Mouse (Mus musculus) myocyte (in vitro differentiated cells): ENCODE data around the gene 6430628N08Rik.

Experiments used
- CEBPB ChIP-seq: IDR thresholded peaks from 2 replicates; pipeline ENCODE4 v1.6.1; 2011; ENCODE audit warnings: mild to moderate bottlenecking, moderate library complexity; ENCODE audit not compliant: poor library complexity, insufficient read depth, severe bottlenecking
- E2F4 ChIP-seq: IDR thresholded peaks from one replicate; pipeline ENCODE4 v1.6.1; 2011; ENCODE audit warnings: mild to moderate bottlenecking, control low read depth, moderate library complexity; ENCODE audit not compliant: insufficient read depth
- MAX ChIP-seq: IDR thresholded peaks from one replicate; pipeline ENCODE4 v1.6.1; 2011; ENCODE audit warnings: low read depth, mild to moderate bottlenecking, control low read depth
- MYOD1 ChIP-seq, 3 experiments: IDR thresholded peaks; one replicate each; pipeline ENCODE4 v1.6.1; 2011; ENCODE audit warnings: control low read depth in 2 of 3, low read depth in 2 of 3, mild to moderate bottlenecking in 2 of 3, moderate library complexity in 1 of 3; ENCODE audit not compliant: insufficient read length in 2 of 3, control insufficient read depth in 1 of 3
- MYOG ChIP-seq, 3 experiments: IDR thresholded peaks; one replicate each; pipeline ENCODE4 v1.6.1; 2011; ENCODE audit warnings: control low read depth in 2 of 3, low read depth in 2 of 3, mild to moderate bottlenecking in 2 of 3; ENCODE audit not compliant: insufficient read length in 2 of 3, control insufficient read depth in 1 of 3, insufficient read depth in 1 of 3
- POLR2A ChIP-seq: IDR thresholded peaks from one replicate; pipeline ENCODE4 v1.6.1; 2011; ENCODE audit warnings: low read depth, mild to moderate bottlenecking, control low read depth, moderate library complexity; ENCODE audit not compliant: insufficient read length
- POLR2AphosphoS2 ChIP-seq: IDR thresholded peaks from one replicate; pipeline ENCODE4 v1.6.1; 2011; ENCODE audit warnings: low read depth, control low read depth; ENCODE audit not compliant: insufficient read length
- REST ChIP-seq: IDR thresholded peaks from one replicate; pipeline ENCODE4 v1.6.1; 2011; ENCODE audit warnings: mild to moderate bottlenecking, control low read depth, moderate library complexity; ENCODE audit not compliant: insufficient read depth, insufficient read length
- SRF ChIP-seq: IDR thresholded peaks from one replicate; pipeline ENCODE4 v1.6.1; 2011; ENCODE audit warnings: low read depth; ENCODE audit not compliant: control insufficient read depth, insufficient read length
- TCF12 ChIP-seq: IDR thresholded peaks from one replicate; pipeline ENCODE4 v1.6.1; 2011; ENCODE audit warnings: mild to moderate bottlenecking, control low read depth; ENCODE audit not compliant: poor library complexity, insufficient read depth, severe bottlenecking
- TCF3 ChIP-seq: IDR thresholded peaks from one replicate; pipeline ENCODE4 v1.6.1; 2011; ENCODE audit warnings: low read depth, control low read depth; ENCODE audit not compliant: insufficient read length
- USF1 ChIP-seq: IDR thresholded peaks from one replicate; pipeline ENCODE4 v1.6.1; 2011; ENCODE audit warnings: low read depth, mild to moderate bottlenecking, control low read depth, moderate library complexity

DNA sequence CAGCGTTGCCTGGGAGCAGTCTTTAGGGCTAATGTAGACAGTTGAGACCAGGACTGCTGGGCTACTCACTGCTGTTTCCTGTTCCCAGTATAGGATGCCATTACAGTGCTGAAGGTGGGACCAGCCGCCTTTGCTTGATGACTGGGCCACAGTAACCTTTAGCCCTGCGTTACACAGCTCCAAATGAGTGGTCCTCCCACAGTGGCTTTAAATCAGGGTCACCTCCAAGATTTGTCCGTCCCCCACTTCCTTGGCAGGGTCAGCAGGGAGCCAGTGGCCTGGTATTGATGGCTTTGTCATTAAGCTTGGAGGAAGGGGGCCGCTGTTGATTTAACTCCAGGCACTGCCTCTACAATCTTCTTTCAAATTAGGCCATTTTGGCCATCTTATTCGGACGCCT, 27.1 kb upstream of the 6430628N08Rik start:
- TF ChIP-seq TCF12 (no peak), POLR2A (no peak), MYOD1 (IDR thresholded peaks at IDR 0.05; ENCODE audit: control insufficient read depth in 1 of 3, insufficient read length in 2 of 3, low read depth in 2 of 3) (no peak), SRF (no peak), POLR2AphosphoS2 (no peak), USF1 (no peak), REST (no peak), MAX (no peak), MYOG (IDR thresholded peaks at IDR 0.05; ENCODE audit: control insufficient read depth in 1 of 3, insufficient read depth in 1 of 3, insufficient read length in 2 of 3, low read depth in 2 of 3) (no peak), CEBPB (no peak), E2F4 (no peak), TCF3 (no peak)
